Comparison of ENCODE assay signal across 8 mouse cellular contexts in genomic region chr19:6869355-6869754, GRCm38 (mm10). TPM values are rescaled to one million over a fixed set of nuclear protein-coding genes. Genes with fewer than 3 reads are reported as not detected.
DNase-seq lines count a peak whose midpoint lies in the region; ATAC-seq and TF ChIP-seq lines count a peak whose summit lies in the region.

No protein-coding gene starts in this region.

- H3K9ac ChIP-seq in kidney, postnatal 0 days (ENCODE audit: low read depth, low read length), result no peak overlapping the region
- no peak overlapping the region for H3K9ac ChIP-seq in midbrain, embryonic 15.5 days

- peak; percentile 79 for DNase-seq in CD4-positive helper T cell, adult 2 months (ENCODE audit: low read depth, low spot score)
- peak; percentile 75 to 89 for DNase-seq in heart, adult 18-20 months
- peak; percentile 89 for DNase-seq in kidney, postnatal 0 days (ENCODE audit: low spot score)
- DNase-seq in lung, postnatal 4 days, result peak; percentile 69 to 77
- DNase-seq in testis, postnatal 14 days (ENCODE audit: low spot score), result peak; percentile 46
- DNase-seq in layer of hippocampus, adult 8-10 months (ENCODE audit: low spot score in 2 of 2), result no peak

- H3K27me3 ChIP-seq in kidney, postnatal 0 days (ENCODE audit: insufficient read depth, low read length), result no peaks in the 10 kb centered on the region
- no peaks in the 10 kb centered on the region for H3K27me3 ChIP-seq in midbrain, embryonic 15.5 days (replicated peaks)

- peak overlapping the region; percentile 84 for H3K27ac ChIP-seq in kidney, postnatal 0 days
- no peak overlapping the region for H3K27ac ChIP-seq in midbrain, embryonic 15.5 days

- H3K4me3 ChIP-seq in kidney, postnatal 0 days (replicated peaks; ENCODE audit: low read depth, low read length), result peak overlapping the region; percentile 18; the same call in 1 of the 2 replicates
- no peak overlapping the region for H3K4me3 ChIP-seq in midbrain, embryonic 15.5 days

- no peaks in the 10 kb centered on the region for H3K9me3 ChIP-seq in kidney, postnatal 0 days (replicated peaks; ENCODE audit: low read length)
- no peaks in the 10 kb centered on the region for H3K9me3 ChIP-seq in midbrain, embryonic 15.5 days

- peak; percentile 90 for ATAC-seq in activated CD4-positive, CD25-positive, alpha-beta regulatory T cell, adult 4 months
- 0 out of 2 replicates have a peak, but pooled peaks have one; percentile 38 for ATAC-seq in kidney, postnatal 0 days (replicated peaks; ENCODE audit: low FRiP score, low read depth)
- ATAC-seq in midbrain, embryonic 15.5 days (replicated peaks), result no peak

- TF ChIP-seq CTCF in kidney, postnatal 0 days (IDR thresholded peaks at IDR 0.05; ENCODE audit: low read depth), result no peak

- H3K36me3 ChIP-seq in kidney, postnatal 0 days (ENCODE audit: insufficient read depth, low read length), result no peaks in the 10 kb centered on the region
- H3K36me3 ChIP-seq in midbrain, embryonic 15.5 days (replicated peaks), result no peaks in the 10 kb centered on the region

- H3K4me2 ChIP-seq in kidney, postnatal 0 days (ENCODE audit: low read length), result peak overlapping the region; percentile 53
- no peak overlapping the region for H3K4me2 ChIP-seq in midbrain, embryonic 15.5 days

- WGBS in kidney, postnatal 0 days, result 2% methylated on average over 5 of the region's 5 CpGs
- 13% methylated on average over 5 of the region's 5 CpGs for WGBS in midbrain, embryonic 15.5 days

- 0 out of 2 replicates have a peak, but pooled peaks cover 8% of the 10 kb centered on the region for H3K4me1 ChIP-seq in kidney, postnatal 0 days (replicated peaks; ENCODE audit: insufficient read depth, low read length)
- H3K4me1 ChIP-seq in midbrain, embryonic 15.5 days, result no peaks in the 10 kb centered on the region

RNA-seq across cellular contexts. Expression of gene Ccdc88b, which starts 11.3 kb away (rescaled TPM):
- 1 to 10 TPM; 3.8 to 6.5 TPM for polyA plus RNA-seq in activated CD4-positive, CD25-positive, alpha-beta regulatory T cell, adult 4 months (2017; shearing (Covaris generic))
- total RNA-seq in heart, adult 18-20 months (2021), result 1 to 10 TPM in 1 of 2 experiments, under 1 TPM in 1; 0.79 to 2.2 TPM
- polyA plus RNA-seq in kidney, postnatal 0 days (2015; fragmentation: Nextera tagmentation; extraction: Ambion mirVana), result 0.73 and 0.87 TPM in 2 replicates
- 0.54 and 0.56 TPM in 2 replicates for polyA plus RNA-seq in midbrain, embryonic 15.5 days (2015; fragmentation: Nextera tagmentation; extraction: Ambion mirVana)
- total RNA-seq in layer of hippocampus, adult 8-10 months (2022), result 10 to 100 TPM in 3 of 4 experiments, 1 to 10 TPM in 1; 7.5 to 17.4 (median 12.6) TPM

RNA-seq across cellular contexts. Expression of gene Rps6ka4, which starts 28.9 kb away (rescaled TPM):
- 1 to 10 TPM; 6.2 to 9.2 TPM for polyA plus RNA-seq in activated CD4-positive, CD25-positive, alpha-beta regulatory T cell, adult 4 months (2017; shearing (Covaris generic))
- 10 to 100 TPM; 17.0 to 17.3 TPM for total RNA-seq in heart, adult 18-20 months (2021)
- 19.6 TPM in 2 replicates for polyA plus RNA-seq in kidney, postnatal 0 days (2015; fragmentation: Nextera tagmentation; extraction: Ambion mirVana)
- 10.5 and 11.9 TPM in 2 replicates for polyA plus RNA-seq in midbrain, embryonic 15.5 days (2015; fragmentation: Nextera tagmentation; extraction: Ambion mirVana)
- 10 to 100 TPM; 33.7 to 42.9 (median 37.6) TPM for total RNA-seq in layer of hippocampus, adult 8-10 months (2022)

RNA-seq across cellular contexts. Expression of gene Trmt112, which starts 40.1 kb away (rescaled TPM):
- polyA plus RNA-seq in activated CD4-positive, CD25-positive, alpha-beta regulatory T cell, adult 4 months (2017; shearing (Covaris generic)), result 100 to 1,000 TPM; 183 to 217 TPM
- total RNA-seq in heart, adult 18-20 months (2021), result 10 to 100 TPM; 37.7 to 39.3 TPM
- 137 and 142 TPM in 2 replicates for polyA plus RNA-seq in kidney, postnatal 0 days (2015; fragmentation: Nextera tagmentation; extraction: Ambion mirVana)
- polyA plus RNA-seq in midbrain, embryonic 15.5 days (2015; fragmentation: Nextera tagmentation; extraction: Ambion mirVana), result 101 and 105 TPM in 2 replicates
- total RNA-seq in layer of hippocampus, adult 8-10 months (2022), result 10 to 100 TPM; 40.3 to 53.0 (median 45.6) TPM

RNA-seq across cellular contexts. Expression of gene Prdx5, which starts 40.6 kb away (rescaled TPM):
- polyA plus RNA-seq in activated CD4-positive, CD25-positive, alpha-beta regulatory T cell, adult 4 months (2017; shearing (Covaris generic)), result 100 to 1,000 TPM; 244 to 253 TPM
- 100 to 1,000 TPM; 763 to 838 TPM for total RNA-seq in heart, adult 18-20 months (2021)
- polyA plus RNA-seq in kidney, postnatal 0 days (2015; fragmentation: Nextera tagmentation; extraction: Ambion mirVana), result 822 and 884 TPM in 2 replicates
- polyA plus RNA-seq in midbrain, embryonic 15.5 days (2015; fragmentation: Nextera tagmentation; extraction: Ambion mirVana), result 325 and 351 TPM in 2 replicates
- total RNA-seq in layer of hippocampus, adult 8-10 months (2022), result 100 to 1,000 TPM; 279 to 406 (median 342) TPM

RNA-seq across cellular contexts. Expression of gene Esrra, which starts 52.3 kb away (rescaled TPM):
- 1 to 10 TPM; 3.1 to 3.8 TPM for polyA plus RNA-seq in activated CD4-positive, CD25-positive, alpha-beta regulatory T cell, adult 4 months (2017; shearing (Covaris generic))
- total RNA-seq in heart, adult 18-20 months (2021), result 100 to 1,000 TPM; 150 to 178 TPM
- polyA plus RNA-seq in kidney, postnatal 0 days (2015; fragmentation: Nextera tagmentation; extraction: Ambion mirVana), result 22.7 and 23.0 TPM in 2 replicates
- 16.2 and 18.9 TPM in 2 replicates for polyA plus RNA-seq in midbrain, embryonic 15.5 days (2015; fragmentation: Nextera tagmentation; extraction: Ambion mirVana)
- 10 to 100 TPM; 54.2 to 76.0 (median 64.8) TPM for total RNA-seq in layer of hippocampus, adult 8-10 months (2022)

Comparison
In these comparisons a context has a peak if more than half of its experiments do, and no peak if none do; other contexts are left out.
1. DNase-seq: peak in CD4-positive helper T cell, adult 2 months (single experiment), heart, adult 18-20 months (2 of 2), kidney, postnatal 0 days (single experiment), lung, postnatal 4 days (2 of 2) and testis, postnatal 14 days (single experiment); none in layer of hippocampus, adult 8-10 months (0 of 2).